ENCODE assay signal across 9 mouse cellular contexts in the genomic region with DNA sequence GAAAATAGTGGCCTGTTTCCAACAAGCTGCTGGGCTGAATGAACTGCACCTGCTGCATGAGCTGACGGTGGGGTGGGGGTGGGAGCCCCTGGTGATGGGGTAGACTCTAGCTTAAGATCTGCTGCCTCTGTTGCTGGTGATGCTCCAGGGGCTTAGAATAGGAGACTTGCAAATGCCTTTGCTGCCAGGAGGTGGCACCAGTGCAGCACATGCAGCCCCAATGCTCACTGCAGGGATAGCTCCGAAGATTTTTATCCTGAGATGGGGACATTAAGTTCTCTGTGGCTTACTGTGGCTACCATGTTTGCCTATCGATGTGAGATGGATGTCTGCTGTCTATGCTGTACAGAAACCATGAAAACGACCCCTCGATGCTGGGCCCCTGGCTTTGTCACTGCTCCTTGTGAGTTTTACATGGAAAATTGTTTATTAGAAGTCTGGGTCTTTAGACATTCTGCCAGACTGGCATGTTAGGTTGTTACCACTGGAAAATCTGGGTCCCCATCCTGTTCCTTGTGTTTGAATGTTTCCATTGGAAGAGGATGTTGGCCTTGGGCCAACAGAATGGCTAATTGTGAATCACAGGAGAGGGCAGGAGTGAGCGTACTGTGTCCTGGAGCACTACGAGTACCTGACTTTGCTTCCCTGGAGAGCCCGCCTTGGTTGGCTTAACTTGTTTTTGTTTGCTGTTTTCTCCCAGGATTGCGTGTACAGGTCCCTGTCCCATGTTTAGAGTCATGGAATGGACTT.
DNase-seq lines count a peak whose midpoint lies in the region; ATAC-seq lines count a peak whose summit lies in the region.
"Had no signal": no experiment of that assay in that cellular context is flagged by ENCODE, and none has a peak within 500 bp of the region (broad histone marks: within the 10 kb centered on the region; RNA-seq: fewer than 3 reads in every experiment).

No protein-coding gene starts in this region.

- no peak overlapping the region for H3K4me3 ChIP-seq in embryonic facial prominence, embryonic 12.5 days
- no peak overlapping the region for H3K4me3 ChIP-seq in hindbrain, embryonic 13.5 days
- no peak overlapping the region for H3K4me3 ChIP-seq in neural tube, embryonic 12.5 days
- H3K4me3 ChIP-seq: liver, embryonic 15.5 days had no signal

- 67% methylated on average over 9 of the region's 9 CpGs for WGBS in embryonic facial prominence, embryonic 12.5 days
- 60% methylated on average over 9 of the region's 9 CpGs for WGBS in hindbrain, embryonic 13.5 days
- 66% methylated on average over 9 of the region's 9 CpGs for WGBS in neural tube, embryonic 12.5 days

- no peak overlapping the region for H3K27ac ChIP-seq in embryonic facial prominence, embryonic 12.5 days
- no peak overlapping the region for H3K27ac ChIP-seq in hindbrain, embryonic 13.5 days
- H3K27ac ChIP-seq in neural tube, embryonic 12.5 days: no peak overlapping the region
- H3K27ac ChIP-seq: liver, embryonic 15.5 days had no signal

- no peaks in the 10 kb centered on the region for H3K36me3 ChIP-seq in embryonic facial prominence, embryonic 12.5 days
- H3K36me3 ChIP-seq in hindbrain, embryonic 13.5 days: 0 out of 2 replicates have a peak, but pooled peaks cover 3% of the 10 kb centered on the region
- H3K36me3 ChIP-seq in neural tube, embryonic 12.5 days: peaks cover 6% of the 10 kb centered on the region; the same call in 1 of the 2 replicates
- H3K36me3 ChIP-seq: liver, embryonic 15.5 days had no signal

- peak; percentile 32; the same call in 1 of the 2 replicates for ATAC-seq in embryonic facial prominence, embryonic 12.5 days (ENCODE audit: insufficient number of reproducible peaks, insufficient read depth, low FRiP score, low TSS enrichment)
- ATAC-seq in hindbrain, embryonic 13.5 days (ENCODE audit: low FRiP score): peak; percentile 53
- 0 out of 2 replicates have a peak, but pooled peaks have one; percentile 29 for ATAC-seq in neural tube, embryonic 12.5 days (ENCODE audit: low FRiP score, low read depth)

- H3K27me3 ChIP-seq in embryonic facial prominence, embryonic 12.5 days: no peaks in the 10 kb centered on the region
- peaks cover 69% of the 10 kb centered on the region for H3K27me3 ChIP-seq in hindbrain, embryonic 13.5 days
- H3K27me3 ChIP-seq in neural tube, embryonic 12.5 days (replicated peaks): peaks cover 23% of the 10 kb centered on the region; the same call in 1 of the 2 replicates
- H3K27me3 ChIP-seq: liver, embryonic 15.5 days had no signal

- peak; percentile 23 for DNase-seq in heart, adult 8-10 months (ENCODE audit: low spot score)
- no peak for DNase-seq in heart, adult 11 months
- DNase-seq in ZHBTc4 (ENCODE audit: low read depth, low spot score): peak; percentile 55
- peak; percentile 72 to 76 for DNase-seq in left cerebral cortex, postnatal 14 days (ENCODE audit: low spot score in 2 of 2)
- no peak for DNase-seq in natural killer cell, adult 2 months (ENCODE audit: low spot score in 2 of 2)

- no peaks in the 10 kb centered on the region for H3K4me1 ChIP-seq in embryonic facial prominence, embryonic 12.5 days
- peaks cover 7% of the 10 kb centered on the region for H3K4me1 ChIP-seq in hindbrain, embryonic 13.5 days (replicated peaks)
- H3K4me1 ChIP-seq in neural tube, embryonic 12.5 days: no peaks in the 10 kb centered on the region
- H3K4me1 ChIP-seq: liver, embryonic 15.5 days had no signal

- no peak overlapping the region for H3K4me2 ChIP-seq in embryonic facial prominence, embryonic 12.5 days (replicated peaks)
- H3K4me2 ChIP-seq in hindbrain, embryonic 13.5 days: no peak overlapping the region
- H3K4me2 ChIP-seq in neural tube, embryonic 12.5 days (replicated peaks): no peak overlapping the region
- H3K4me2 ChIP-seq: liver, embryonic 15.5 days had no signal

- no peaks in the 10 kb centered on the region for H3K9me3 ChIP-seq in embryonic facial prominence, embryonic 12.5 days
- no peaks in the 10 kb centered on the region for H3K9me3 ChIP-seq in hindbrain, embryonic 13.5 days
- no peaks in the 10 kb centered on the region for H3K9me3 ChIP-seq in neural tube, embryonic 12.5 days
- H3K9me3 ChIP-seq: liver, embryonic 15.5 days had no signal

- intact Hi-C loops in left cerebral cortex, postnatal 14 days (cut with DNase I): loop anchor here (2.0 kb wide), 1 partner anchor 102 kb away; no protein-coding TSS in a partner anchor

- no peak overlapping the region for H3K9ac ChIP-seq in embryonic facial prominence, embryonic 12.5 days
- no peak overlapping the region for H3K9ac ChIP-seq in hindbrain, embryonic 13.5 days
- H3K9ac ChIP-seq in neural tube, embryonic 12.5 days: no peak overlapping the region
- H3K9ac ChIP-seq: liver, embryonic 15.5 days had no signal

Comparison
In these comparisons a context has a peak if more than half of its experiments do, and no peak if none do; other contexts are left out.
1. DNase-seq: peak in heart, adult 8-10 months (single experiment), ZHBTc4 (single experiment) and left cerebral cortex, postnatal 14 days (2 of 2); none in heart, adult 11 months (single experiment) and natural killer cell, adult 2 months (0 of 2).
2. Peak in every context shown above with its lines, with median percentiles within 50 percentile points of each other: ATAC-seq.